Mouse (Mus musculus) c-Kit-negative CD71-positive TER-119-positive erythroid progenitor cells, embryonic 14.5 days (primary cell): ENCODE results near the gene Hist2h2aa1.
"Not testable (repeated sequence)": the region's sequence is repeated elsewhere in the genome, so short reads cannot be mapped to it uniquely, and the experiment has no call there.

Experiments used
- DNase-seq: peaks from one replicate; pipeline ENCODE4 v3.0.0-alpha.2; 2013; ENCODE audit warnings: low read depth, low spot score

The Hist2h2aa1 gene

GRCm38 (mm10) chr3:96245003-96245886 lies at the start of gene Hist2h2aa1:
Gene Hist2h2aa1 (plus strand): TSS chr3:96245497.
- DNase-seq, result peak; percentile 62

GRCm38 (mm10) chr3:96195616-96196313 lies 49.5 kb upstream of the Hist2h2aa1 start:
- DNase-seq, result no peak

GRCm38 (mm10) chr3:96196437-96197128 lies 48.7 kb upstream of the Hist2h2aa1 start:
- DNase-seq, result no peak

GRCm38 (mm10) chr3:96197129-96197749 lies 48.1 kb upstream of the Hist2h2aa1 start:
- peak; percentile 57 for DNase-seq

GRCm38 (mm10) chr3:96198181-96198580 lies 47.1 kb upstream of the Hist2h2aa1 start:
- DNase-seq, result no peak

GRCm38 (mm10) chr3:96198601-96199251 lies 46.6 kb upstream of the Hist2h2aa1 start:
- not testable (repeated sequence) for DNase-seq

- no peak for DNase-seq
Observed at GRCm38 (mm10) chr3:96199731-96200130, 45.6 kb upstream of the Hist2h2aa1 start.

GRCm38 (mm10) chr3:96207819-96208218 lies 37.5 kb upstream of the Hist2h2aa1 start:
- no peak for DNase-seq

- DNase-seq, result no peak
Observed at GRCm38 (mm10) chr3:96209242-96209641, 36.1 kb upstream of the Hist2h2aa1 start.

GRCm38 (mm10) chr3:96219191-96219641 lies 26.1 kb upstream of the Hist2h2aa1 start:
- DNase-seq, result no peak

GRCm38 (mm10) chr3:96219661-96220130 lies 25.6 kb upstream of the Hist2h2aa1 start, which contains the start of the genes Bola1 and Hist2h2ab:
Gene Bola1 (minus strand): TSS chr3:96219709.
Gene Hist2h2ab (plus strand): TSS chr3:96219865.
- DNase-seq, result peak; percentile 68

- peak; percentile 60 for DNase-seq
Observed at GRCm38 (mm10) chr3:96220131-96220764, 25.0 kb upstream of the Hist2h2aa1 start.

- DNase-seq, result peak; percentile 94
Observed at GRCm38 (mm10) chr3:96220765-96221639, 24.3 kb upstream of the Hist2h2aa1 start, which contains the start of the genes Hist2h2ac and Hist2h2be. Gene Hist2h2ac (minus strand): TSS chr3:96220880. Gene Hist2h2be (plus strand): TSS chr3:96221119.

- no peak for DNase-seq
Observed at GRCm38 (mm10) chr3:96221640-96222038, 23.7 kb upstream of the Hist2h2aa1 start.

- no peak for DNase-seq
Observed at GRCm38 (mm10) chr3:96222774-96223173, 22.5 kb upstream of the Hist2h2aa1 start.

- no peak for DNase-seq
Observed at GRCm38 (mm10) chr3:96225421-96225820, 19.9 kb upstream of the Hist2h2aa1 start.

GRCm38 (mm10) chr3:96226695-96227648 lies 18.3 kb upstream of the Hist2h2aa1 start:
- DNase-seq, result no peak

- no peak for DNase-seq
Observed at GRCm38 (mm10) chr3:96228828-96229227, 16.5 kb upstream of the Hist2h2aa1 start.
